Mouse (Mus musculus): ENCODE data around the gene Arhgap23. TPM values are rescaled to one million over a fixed set of nuclear protein-coding genes. Genes with fewer than 3 reads are reported as not detected.

Arhgap23 gene
- polyA plus RNA-seq, 2 experiments = 7.3 to 17.5 TPM

DNA sequence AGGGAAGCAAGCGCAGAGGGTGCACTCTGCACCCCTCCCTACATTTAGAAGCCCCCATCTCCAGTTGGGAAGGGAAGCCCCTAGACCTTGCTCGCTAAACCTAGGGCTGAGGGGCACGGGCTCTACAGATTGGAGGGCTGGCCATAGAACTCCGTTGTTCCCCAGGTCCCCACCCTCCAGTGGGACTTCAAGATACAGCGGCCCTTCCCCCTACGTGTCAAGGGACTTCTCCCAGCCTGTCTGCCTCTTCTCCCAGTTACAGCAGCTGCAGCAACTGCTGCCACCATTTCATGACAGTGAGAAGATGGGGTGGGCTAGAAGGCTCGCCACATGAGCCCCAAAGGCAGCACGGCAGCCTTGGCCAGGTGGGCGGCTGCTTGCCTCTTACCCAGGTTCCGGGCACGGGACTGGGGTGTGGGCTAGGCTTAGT is 10.6 kb upstream of the Arhgap23 start:
- ATAC-seq (ENCODE audit: insufficient read depth) (peak; percentile 16; the same call in 1 of the 2 replicates), DNase-seq (ENCODE audit: low read depth in 3 of 3, low spot score in 3 of 3) (no peak)
- Histone ChIP-seq H3K4me3 (ENCODE audit: insufficient read depth in 1 of 2, low read depth in 2 of 2, low read length in 2 of 2) (peak overlapping the region; percentile 20 to 46), H3K4me1 (replicated peaks; ENCODE audit: control insufficient read depth in 2 of 2, insufficient read depth in 2 of 2, low read length in 1 of 2) (peaks cover 5 to 7% of the 10 kb centered on the region in 2 experiments; a peak in 3 of 4 replicates), H3K9ac (replicated peaks) (no peak overlapping the region; the same call in 1 of the 2 replicates), H3K9me3 (ENCODE audit: control insufficient read depth, low read length) (no peaks in the 10 kb centered on the region), H3K36me3 (replicated peaks; ENCODE audit: control insufficient read depth, insufficient read depth, low read depth) (no peaks in the 10 kb centered on the region), H3K4me2 (ENCODE audit: low read depth) (peak overlapping the region; percentile 70), H3K27me3 (ENCODE audit: control insufficient read depth, insufficient read depth, low read length) (peaks cover 16% of the 10 kb centered on the region), H3K27ac (no peak overlapping the region)
- WGBS (ENCODE audit: insufficient replicate concordance) = 5% methylated on average over 11 of the region's 11 CpGs
- TF ChIP-seq EP300 (IDR thresholded peaks at IDR 0.05; ENCODE audit: low read depth) = no peak
- no peak for TF ChIP-seq CTCF (IDR thresholded peaks at IDR 0.05; ENCODE audit: low read depth)

DNA sequence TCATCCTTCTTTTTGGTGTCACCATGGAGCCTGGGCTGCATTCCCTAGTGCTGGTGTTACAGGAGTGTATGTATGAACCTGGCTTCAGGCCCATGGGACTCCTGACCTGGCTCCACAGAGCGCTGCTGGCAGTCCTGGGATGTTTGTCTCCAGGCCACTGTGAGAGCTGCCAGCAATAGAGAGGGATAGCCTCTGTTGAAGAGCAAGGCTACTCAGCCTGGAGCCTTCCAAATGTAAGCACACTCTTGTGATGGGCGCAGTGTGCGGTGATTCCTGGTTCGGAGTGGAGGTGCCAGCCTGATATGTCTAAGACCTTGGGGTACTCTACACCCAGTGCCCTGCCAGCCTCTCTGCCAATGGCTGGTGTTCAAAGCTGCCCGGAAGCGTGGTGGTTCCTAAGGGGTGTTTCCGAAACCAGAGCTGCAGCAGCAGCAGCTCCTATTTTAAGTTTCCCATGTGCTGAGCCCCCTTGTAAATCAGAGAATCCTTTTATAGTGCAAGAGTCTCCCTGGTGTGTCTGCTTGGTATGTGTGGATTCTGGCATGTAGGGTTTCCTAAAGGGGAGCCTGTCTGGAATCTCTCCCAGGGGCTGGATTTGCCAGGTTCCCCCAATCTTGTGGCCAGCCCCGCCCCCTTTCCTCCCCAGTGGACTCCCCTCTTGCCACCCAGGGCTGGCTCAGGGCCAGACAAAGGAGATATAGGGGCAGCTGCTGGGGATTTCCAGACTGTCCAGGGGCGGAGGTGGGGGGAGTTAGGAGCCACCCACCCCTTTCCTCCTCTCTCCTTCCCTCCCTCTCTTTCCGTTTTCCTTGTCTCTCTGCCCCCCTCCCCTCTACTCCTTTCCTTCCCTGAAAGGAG is 9.0 kb upstream of the Arhgap23 start:
- H3K9me3 ChIP-seq (ENCODE audit: control insufficient read depth, low read length) = no peaks in the 10 kb centered on the region

DNA sequence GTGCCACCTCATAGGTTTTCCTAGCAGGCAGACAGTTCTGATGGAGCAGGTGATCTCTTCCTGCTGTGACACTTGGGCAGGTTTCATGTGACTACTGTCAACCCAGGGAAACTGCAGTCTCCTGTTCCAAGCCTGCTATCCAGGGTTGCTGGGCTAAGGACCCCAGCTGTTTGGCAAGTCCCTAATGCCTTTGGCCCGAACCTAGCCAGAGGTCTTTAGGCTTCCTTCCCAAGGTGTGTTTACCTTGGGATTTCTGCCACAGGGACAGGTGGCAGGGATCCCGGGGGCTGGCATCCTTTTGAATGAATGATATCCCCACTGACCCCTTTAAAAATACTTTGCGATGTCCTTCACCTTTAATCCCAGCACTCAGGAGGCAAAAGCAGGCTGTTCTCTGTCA is 7.9 kb upstream of the Arhgap23 start:
- no peak overlapping the region for H3K4me3 ChIP-seq (ENCODE audit: insufficient read depth in 1 of 2, low read depth in 2 of 2, low read length in 2 of 2)
- DNase-seq (ENCODE audit: low read depth in 3 of 3, low spot score in 3 of 3) = no peak
- no peak overlapping the region for H3K27ac ChIP-seq
- no peaks in the 10 kb centered on the region for H3K36me3 ChIP-seq (replicated peaks; ENCODE audit: control insufficient read depth, insufficient read depth, low read depth)
- peaks cover 16% of the 10 kb centered on the region for H3K27me3 ChIP-seq (ENCODE audit: control insufficient read depth, insufficient read depth, low read length)
- 56% methylated on average over 3 of the region's 3 CpGs for WGBS (ENCODE audit: insufficient replicate concordance)
- no peak overlapping the region for H3K4me2 ChIP-seq (ENCODE audit: low read depth)
- ATAC-seq (ENCODE audit: insufficient read depth) = no peak
- no peaks in the 10 kb centered on the region for H3K9me3 ChIP-seq (ENCODE audit: control insufficient read depth, low read length)
- TF ChIP-seq EP300 (IDR thresholded peaks at IDR 0.05; ENCODE audit: low read depth) (no peak), CTCF (IDR thresholded peaks at IDR 0.05; ENCODE audit: low read depth) (no peak)
- H3K4me1 ChIP-seq (replicated peaks; ENCODE audit: control insufficient read depth in 2 of 2, insufficient read depth in 2 of 2, low read length in 1 of 2) = peaks cover 5 to 10% of the 10 kb centered on the region in 2 experiments; a peak in 3 of 4 replicates
- H3K9ac ChIP-seq (replicated peaks) = no peak overlapping the region; the same call in 1 of the 2 replicates

More for the DNA sequence above, 9.0 kb upstream of the Arhgap23 start:
- peaks cover 16% of the 10 kb centered on the region for H3K27me3 ChIP-seq (ENCODE audit: control insufficient read depth, insufficient read depth, low read length)
- peaks cover 5 to 7% of the 10 kb centered on the region in 2 experiments; a peak in 3 of 4 replicates for H3K4me1 ChIP-seq (replicated peaks; ENCODE audit: control insufficient read depth in 2 of 2, insufficient read depth in 2 of 2, low read length in 1 of 2)
- TF ChIP-seq CTCF (IDR thresholded peaks at IDR 0.05; ENCODE audit: low read depth) (no peak), EP300 (IDR thresholded peaks at IDR 0.05; ENCODE audit: low read depth) (no peak)
- no peak overlapping the region for H3K9ac ChIP-seq (replicated peaks)
- no peak for ATAC-seq (ENCODE audit: insufficient read depth)
- no peak for DNase-seq (ENCODE audit: low read depth in 3 of 3, low spot score in 3 of 3)
- H3K36me3 ChIP-seq (replicated peaks; ENCODE audit: control insufficient read depth, insufficient read depth, low read depth) = no peaks in the 10 kb centered on the region
- H3K4me3 ChIP-seq (ENCODE audit: insufficient read depth in 1 of 2, low read depth in 2 of 2, low read length in 2 of 2) = no peak overlapping the region
- no peak overlapping the region for H3K27ac ChIP-seq
- H3K4me2 ChIP-seq (ENCODE audit: low read depth) = no peak overlapping the region
- WGBS (ENCODE audit: insufficient replicate concordance) = 68% methylated on average over 10 of the region's 10 CpGs

DNA sequence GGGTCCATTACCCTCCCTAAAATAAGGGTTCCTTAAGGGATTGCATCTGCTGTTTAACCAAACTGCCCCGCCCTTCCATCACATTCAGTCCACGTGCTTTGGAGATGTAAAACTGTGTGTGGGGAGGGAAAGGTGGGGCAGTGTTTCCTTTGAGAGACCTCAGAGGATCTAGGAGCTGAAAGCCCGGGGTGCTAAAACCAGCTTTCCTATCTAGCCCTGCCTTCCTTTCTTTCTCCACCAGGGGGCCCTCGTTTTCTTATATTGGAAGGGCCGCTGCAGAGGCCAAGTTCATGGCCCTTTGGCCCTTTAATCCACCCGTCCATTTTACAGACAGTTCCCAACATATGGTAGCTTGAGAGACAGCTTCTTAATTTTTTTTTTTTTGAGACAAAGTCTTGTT is 7.2 kb upstream of the Arhgap23 start:
- Histone ChIP-seq H3K9me3 (ENCODE audit: control insufficient read depth, low read length) (no peaks in the 10 kb centered on the region), H3K27ac (no peak overlapping the region), H3K36me3 (replicated peaks; ENCODE audit: control insufficient read depth, insufficient read depth, low read depth) (no peaks in the 10 kb centered on the region), H3K27me3 (ENCODE audit: control insufficient read depth, insufficient read depth, low read length) (peaks cover 16% of the 10 kb centered on the region), H3K4me2 (ENCODE audit: low read depth) (no peak overlapping the region), H3K4me3 (ENCODE audit: insufficient read depth in 1 of 2, low read depth in 2 of 2, low read length in 2 of 2) (no peak overlapping the region), H3K4me1 (replicated peaks; ENCODE audit: control insufficient read depth in 2 of 2, insufficient read depth in 2 of 2, low read length in 1 of 2) (peaks cover 5 to 12% of the 10 kb centered on the region in 2 experiments; a peak in 3 of 4 replicates), H3K9ac (replicated peaks) (no peak overlapping the region)
- TF ChIP-seq EP300 (IDR thresholded peaks at IDR 0.05; ENCODE audit: low read depth) (no peak), CTCF (IDR thresholded peaks at IDR 0.05; ENCODE audit: low read depth) (peak; percentile 86)
- WGBS (ENCODE audit: insufficient replicate concordance) = under 1% methylated on average over 6 of the region's 6 CpGs
- DNase-seq (ENCODE audit: low read depth in 3 of 3, low spot score in 3 of 3) (peak; percentile 67 to 74 (median 67)), ATAC-seq (ENCODE audit: insufficient read depth) (0 out of 2 replicates have a peak, but pooled peaks have one; percentile 5)

DNA sequence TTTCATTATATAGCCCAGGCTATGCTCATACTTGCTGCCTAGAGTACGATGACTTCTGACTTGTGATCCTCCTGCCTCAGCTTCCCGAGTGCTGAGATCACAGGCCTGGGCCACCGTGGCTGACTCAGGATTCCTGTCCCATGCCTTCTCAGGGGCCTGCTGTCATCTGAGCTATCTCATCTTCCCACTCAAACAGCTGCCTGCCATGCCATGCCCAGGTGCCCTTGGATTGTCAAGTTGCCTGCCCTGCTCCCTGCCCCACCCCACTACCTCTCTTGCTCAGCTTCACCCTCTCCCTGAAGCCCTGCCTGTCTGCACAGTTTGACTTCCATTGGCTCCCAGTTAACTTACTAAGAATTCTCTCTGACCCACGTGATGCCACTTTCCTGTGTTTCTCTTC is 4.4 kb upstream of the Arhgap23 start:
- Histone ChIP-seq H3K4me1 (replicated peaks; ENCODE audit: control insufficient read depth in 2 of 2, insufficient read depth in 2 of 2, low read length in 1 of 2) (peaks cover 1 to 9% of the 10 kb centered on the region in 2 experiments), H3K9ac (replicated peaks) (no peak overlapping the region), H3K27ac (no peak overlapping the region), H3K9me3 (ENCODE audit: control insufficient read depth, low read length) (no peaks in the 10 kb centered on the region), H3K4me3 (ENCODE audit: insufficient read depth in 1 of 2, low read depth in 2 of 2, low read length in 2 of 2) (no peak overlapping the region), H3K4me2 (ENCODE audit: low read depth) (no peak overlapping the region), H3K27me3 (ENCODE audit: control insufficient read depth, insufficient read depth, low read length) (peaks cover 12% of the 10 kb centered on the region), H3K36me3 (replicated peaks; ENCODE audit: control insufficient read depth, insufficient read depth, low read depth) (no peaks in the 10 kb centered on the region)
- WGBS (ENCODE audit: insufficient replicate concordance) = 62% methylated on average over 4 of the region's 4 CpGs
- TF ChIP-seq CTCF (IDR thresholded peaks at IDR 0.05; ENCODE audit: low read depth) = no peak
- no peak for TF ChIP-seq EP300 (IDR thresholded peaks at IDR 0.05; ENCODE audit: low read depth)
- DNase-seq (ENCODE audit: low read depth in 3 of 3, low spot score in 3 of 3) (no peak), ATAC-seq (ENCODE audit: insufficient read depth) (no peak)
